Mouse (Mus musculus): ENCODE measurements at regions not wholly inside any gene's neighbourhood (a gene's known extent, or its start where the extent isn't known, plus 50 kb on each side); places are given as distances from the start of the nearest gene placed in this dataset.

- TF ChIP-seq CTCF (IDR thresholded peaks at IDR 0.05; ENCODE audit: borderline replicate concordance, extremely low read depth, insufficient read depth, insufficient read length) (no peak), POLR2A (IDR thresholded peaks at IDR 0.05; ENCODE audit: borderline replicate concordance, extremely low read depth, insufficient read depth, insufficient read length, poor library complexity, severe bottlenecking) (no peak)
These were observed 302.9 kb downstream of the Flrt2 start for GRCm38 (mm10) chr12:95994963-95995362.

Measured in brain, embryonic 14.5 days (tissue).